Mouse (Mus musculus) CH12.LX (cell line): ENCODE results near the gene Nfix. TPM values are rescaled to one million over a fixed set of nuclear protein-coding genes. Genes with fewer than 3 reads are reported as not detected.

ENCODE experiments used
- DNase-seq: peaks from one replicate; pipeline ENCODE4 v3.0.0-alpha.2; 2013; ENCODE audit errors: extremely low read depth
- H3K27ac ChIP-seq: 2 replicates; pipeline ENCODE4 v1.5.1; 2012; ENCODE audit warnings: low read depth, mild to moderate bottlenecking, control low read depth, moderate library complexity; ENCODE audit not compliant: insufficient read depth
- H3K27me3 ChIP-seq: replicated peaks from 2 replicates; pipeline ENCODE3; 2012; ENCODE audit warnings: inconsistent platforms
- H3K36me3 ChIP-seq, 2 experiments: replicated peaks in 1 of 2; 2 replicates each; pipeline versions ENCODE3 to v1.6.1; 2012; ENCODE audit warnings: inconsistent platforms in 1 of 2, low read length in 1 of 2, mild to moderate bottlenecking in 1 of 2, mixed read lengths in 1 of 2, moderate library complexity in 1 of 2; ENCODE audit not compliant: control insufficient read depth in 1 of 2, insufficient read depth in 1 of 2
- H3K4me1 ChIP-seq, 2 experiments: 2 replicates each; pipeline ENCODE4 v1.6.1; 2012; ENCODE audit warnings: inconsistent platforms in 1 of 2, moderate library complexity in 1 of 2; ENCODE audit not compliant: insufficient read depth in 2 of 2, control insufficient read depth in 1 of 2
- H3K4me2 ChIP-seq: 2 replicates; pipeline ENCODE4 v1.6.1; 2012; ENCODE audit warnings: low read depth, mild to moderate bottlenecking, control low read depth; ENCODE audit not compliant: poor library complexity, insufficient read depth, severe bottlenecking
- H3K4me3 ChIP-seq, 3 experiments: fragments of 150-350 bp in 1 of 3; sonication (generic) in 1 of 3; replicated peaks in 1 of 3; 2 replicates each; pipeline versions ENCODE3 to v1.5.1; 2011 to 2012; ENCODE audit warnings: low read depth in 2 of 3, low read length in 2 of 3, mild to moderate bottlenecking in 2 of 3, moderate library complexity in 2 of 3, control low read depth in 1 of 3, improper control_type of control experiment in 1 of 3, inconsistent platforms in 1 of 3, mixed read lengths in 1 of 3; ENCODE audit not compliant: poor library complexity in 1 of 3
- H3K79me2 ChIP-seq: replicated peaks from 2 replicates; pipeline ENCODE4 v1.6.1; 2012; ENCODE audit warnings: mild to moderate bottlenecking, moderate library complexity; ENCODE audit not compliant: control insufficient read depth, poor library complexity, insufficient read depth, severe bottlenecking; ENCODE audit errors: extremely low read depth
- H3K9ac ChIP-seq: 2 replicates; pipeline ENCODE4 v1.6.1; 2012; ENCODE audit warnings: low read depth, mild to moderate bottlenecking, control low read depth, moderate library complexity; ENCODE audit not compliant: insufficient read depth
- H3K9me3 ChIP-seq: replicated peaks from 2 replicates; pipeline ENCODE3; 2012; ENCODE audit warnings: low read length, inconsistent platforms, mixed read lengths
- CHD2 ChIP-seq: IDR thresholded peaks from 2 replicates; pipeline ENCODE4 v1.6.1; 2011; ENCODE audit warnings: low read length, improper control_type of control experiment
- CTCF ChIP-seq, 2 experiments: IDR thresholded peaks in 1 of 2; conservative IDR thresholded peaks in 1 of 2; 2 replicates each; pipeline ENCODE4 v1.5.1; 2011 to 2012; ENCODE audit warnings: low read depth in 2 of 2, low read length in 2 of 2, improper control_type of control experiment in 1 of 2, inconsistent platforms in 1 of 2, mild to moderate bottlenecking in 1 of 2, moderate library complexity in 1 of 2
- HCFC1 ChIP-seq: IDR thresholded peaks from 2 replicates; pipeline ENCODE4 v1.6.1; 2012; ENCODE audit warnings: low read depth, mild to moderate bottlenecking, inconsistent platforms, low read length, improper control_type of control experiment
- JUN ChIP-seq: IDR thresholded peaks from 2 replicates; pipeline ENCODE4 v1.6.1; 2011; ENCODE audit warnings: low read depth, mild to moderate bottlenecking, low read length, improper control_type of control experiment, moderate library complexity; ENCODE audit not compliant: insufficient read depth
- JUND ChIP-seq: conservative IDR thresholded peaks from 2 replicates; pipeline ENCODE4 v1.6.1; 2011; ENCODE audit warnings: low read depth, low read length, improper control_type of control experiment
- KAT2A ChIP-seq: IDR thresholded peaks from 2 replicates; pipeline ENCODE4 v1.6.1; 2012; ENCODE audit warnings: low read length, improper control_type of control experiment, inconsistent platforms; ENCODE audit not compliant: insufficient replicate concordance
- MYC ChIP-seq: IDR thresholded peaks from 2 replicates; pipeline ENCODE4 v1.6.1; 2011; ENCODE audit warnings: low read depth, mild to moderate bottlenecking, improper control_type of control experiment, low read length
- POLR2A ChIP-seq: IDR thresholded peaks from 2 replicates; pipeline ENCODE4 v1.6.1; 2011; ENCODE audit warnings: low read depth, mild to moderate bottlenecking, improper control_type of control experiment, low read length
- RAD21 ChIP-seq: IDR thresholded peaks from 2 replicates; pipeline ENCODE4 v1.6.1; 2011; ENCODE audit warnings: low read depth, mild to moderate bottlenecking, low read length, improper control_type of control experiment, moderate library complexity
- SIN3A ChIP-seq: IDR thresholded peaks from 2 replicates; pipeline ENCODE4 v1.6.1; 2012; ENCODE audit warnings: low read length, improper control_type of control experiment, inconsistent platforms
- TBP ChIP-seq: conservative IDR thresholded peaks from 2 replicates; pipeline ENCODE4 v1.6.1; 2011; ENCODE audit warnings: low read depth, low read length, improper control_type of control experiment
- USF2 ChIP-seq: conservative IDR thresholded peaks from 2 replicates; pipeline ENCODE4 v1.6.1; 2011; ENCODE audit warnings: low read depth, low read length, improper control_type of control experiment
- ZC3H11A ChIP-seq: IDR thresholded peaks from 2 replicates; pipeline ENCODE4 v1.6.1; 2012; ENCODE audit warnings: low read depth, mild to moderate bottlenecking, inconsistent platforms, low read length, improper control_type of control experiment
- ZKSCAN1 ChIP-seq: IDR thresholded peaks from 2 replicates; pipeline ENCODE4 v1.6.1; 2012; ENCODE audit warnings: low read depth, inconsistent platforms, low read length, improper control_type of control experiment, borderline replicate concordance
- ZNF384 ChIP-seq: IDR thresholded peaks from 2 replicates; pipeline ENCODE4 v1.6.1; 2012; ENCODE audit warnings: low read depth, low read length, improper control_type of control experiment, inconsistent platforms
- dilution Hi-C: fragments of 300-500 bp; cut with MboI; formaldehyde crosslinking; loops from 2 replicates; pipeline ENCODE4 v1.14.3; 2020; ENCODE audit warnings: low sequenced_read_pairs; ENCODE audit not compliant: extremely low pct_unique_long_range_greater_than_20kb, extremely low pct_ligation_motif_present
- in situ Hi-C: fragments of 300-500 bp; cut with MboI; formaldehyde crosslinking; loops from 3 replicates; pipeline ENCODE4 v1.14.3; 2019; ENCODE audit warnings: low sequenced_read_pairs, low pct_ligation_motif_present, low pct_unique_long_range_greater_than_20kb, mixed read lengths
- polyA plus RNA-seq: library from polyadenylated mRNA; unstranded; fragments of >175 nt; gene quantifications from 2 replicates; pipeline ENCODE4 v1.2.1, GENCODE M21; 2012; ENCODE audit warnings: low read depth; ENCODE audit not compliant: insufficient read length
- total RNA-seq, 2 experiments: library from RNA; depleted of rRNA; stranded (reverse); fragments of 300-350 nt in 1 of 2; fragments of >200 nt in 1 of 2; gene quantifications; 2 replicates each; pipeline ENCODE4 v1.2.3; 2012 to 2014

Gene Nfix
- total and polyA plus RNA-seq, 3 experiments = 0.09 to 10.5 (median 1.1) TPM

DNA sequence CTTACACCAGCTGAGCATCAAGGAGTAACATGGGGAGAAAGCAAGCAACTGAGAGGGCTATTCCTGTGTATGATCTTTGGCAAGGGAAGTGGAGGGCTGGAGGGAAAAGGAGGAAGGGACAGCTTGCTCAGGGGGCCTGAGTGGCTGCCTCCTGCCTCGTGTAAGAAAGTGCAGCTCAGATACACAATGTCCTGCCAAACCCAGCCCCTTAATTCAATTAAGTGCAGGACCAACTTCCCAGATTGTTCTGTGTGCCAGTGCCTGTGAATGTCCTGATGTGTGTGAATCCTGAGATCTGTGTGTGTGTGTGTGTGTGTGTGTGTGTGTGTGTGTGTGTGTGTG lies 60.8 kb downstream of the Nfix start:
- dilution Hi-C loops = no loop called here

DNA sequence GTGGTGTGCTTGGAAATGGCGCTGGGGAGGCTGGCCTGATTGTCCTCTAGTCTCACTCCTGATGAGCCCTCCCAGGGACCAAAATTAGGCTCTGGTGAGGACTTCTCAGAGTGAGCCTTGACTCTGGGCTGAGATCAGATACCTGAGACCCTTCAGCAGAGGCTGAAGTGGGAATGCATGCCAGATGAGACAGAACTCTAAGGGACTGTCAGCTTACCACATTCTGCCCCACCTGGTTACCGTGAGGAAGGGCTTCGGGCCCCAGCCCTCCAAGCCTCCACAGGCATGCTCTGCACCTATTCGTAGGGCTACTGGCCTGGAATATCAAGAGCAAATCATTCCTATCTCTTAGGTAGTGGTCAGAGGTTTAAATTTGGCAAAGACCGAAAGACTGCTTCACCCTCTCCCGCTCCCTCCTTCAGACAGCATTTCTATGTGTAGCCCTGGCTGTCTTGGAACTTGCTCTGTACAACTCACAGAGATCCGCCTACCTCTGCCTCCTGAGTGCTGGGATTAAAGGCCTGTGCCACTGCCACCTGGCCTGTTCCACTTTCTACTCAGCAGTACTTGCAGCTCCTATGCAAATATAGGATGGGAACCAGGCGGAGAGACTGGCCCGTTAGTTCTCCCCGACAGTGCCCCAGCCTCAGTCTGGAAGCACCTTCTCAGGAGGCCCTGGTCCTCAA lies 61.3 kb downstream of the Nfix start:
- peaks cover 87% of the 10 kb centered on the region for H3K27me3 ChIP-seq
- H3K79me2 ChIP-seq = no peaks in the 10 kb centered on the region
- no peaks in the 10 kb centered on the region for H3K9me3 ChIP-seq
- H3K4me2 ChIP-seq = no peak overlapping the region
- H3K4me1 ChIP-seq = peaks cover 3 to 23% of the 10 kb centered on the region in 2 experiments
- no peak overlapping the region for H3K9ac ChIP-seq
- H3K27ac ChIP-seq = no peak overlapping the region
- in situ Hi-C loops (loop anchor here (5.0 kb wide), 1 partner anchor 68 kb away; no protein-coding TSS in a partner anchor), dilution Hi-C loops (no loop called here)
- peak; percentile 30 for DNase-seq
- H3K4me3 ChIP-seq = no peak overlapping the region
- no peaks in the 10 kb centered on the region for H3K36me3 ChIP-seq
- no peak for TF ChIP-seq MYC
- no peak for TF ChIP-seq ZC3H11A
- no peak for TF ChIP-seq POLR2A
- no peak for TF ChIP-seq ZKSCAN1

More for the DNA sequence above, 60.8 kb downstream of the Nfix start:
- in situ Hi-C loops = loop anchor here (5.0 kb wide), 1 partner anchor 68 kb away; no protein-coding TSS in a partner anchor
- no peak overlapping the region for H3K4me3 ChIP-seq
- no peak overlapping the region for H3K4me2 ChIP-seq
- peaks cover 3 to 23% of the 10 kb centered on the region in 2 experiments for H3K4me1 ChIP-seq
- no peaks in the 10 kb centered on the region for H3K36me3 ChIP-seq
- no peaks in the 10 kb centered on the region for H3K9me3 ChIP-seq
- H3K27ac ChIP-seq = no peak overlapping the region
- peaks cover 85% of the 10 kb centered on the region for H3K27me3 ChIP-seq
- no peaks in the 10 kb centered on the region for H3K79me2 ChIP-seq
- no peak for TF ChIP-seq JUN
- no peak for TF ChIP-seq RAD21
- TF ChIP-seq JUND = no peak
- no peak for TF ChIP-seq SIN3A
- TF ChIP-seq KAT2A = no peak
- TF ChIP-seq CTCF (conservative IDR thresholded peaks at IDR 0.05 in 1 of 2, IDR thresholded peaks at IDR 0.05 in 1 of 2; ENCODE audit: low read depth in 2 of 2, low read length in 2 of 2) = no peak
- no peak for TF ChIP-seq TBP
- TF ChIP-seq USF2 = no peak
- no peak for TF ChIP-seq ZNF384
- TF ChIP-seq HCFC1 = no peak
- TF ChIP-seq CHD2 = no peak
- no peak for DNase-seq
- H3K9ac ChIP-seq = no peak overlapping the region
